Mouse (Mus musculus) gastrocnemius, postnatal 10 days (tissue): Measurements from ENCODE around the gene Nr3c2. TPM values are rescaled to one million over a fixed set of nuclear protein-coding genes. Genes with fewer than 3 reads are reported as not detected.

Source experiments
- DNase-seq: peaks from one replicate; pipeline ENCODE4 v3.0.0; 2021; ENCODE audit warnings: mixed read lengths
- total RNA-seq, 2 experiments: library from RNA; stranded (reverse); gene quantifications; 2 replicates each; pipeline ENCODE4 v1.2.3; 2021

The Nr3c2 gene
- total RNA-seq, 2 experiments from 2014 or later, result 8.2 to 11.2 TPM

DNA sequence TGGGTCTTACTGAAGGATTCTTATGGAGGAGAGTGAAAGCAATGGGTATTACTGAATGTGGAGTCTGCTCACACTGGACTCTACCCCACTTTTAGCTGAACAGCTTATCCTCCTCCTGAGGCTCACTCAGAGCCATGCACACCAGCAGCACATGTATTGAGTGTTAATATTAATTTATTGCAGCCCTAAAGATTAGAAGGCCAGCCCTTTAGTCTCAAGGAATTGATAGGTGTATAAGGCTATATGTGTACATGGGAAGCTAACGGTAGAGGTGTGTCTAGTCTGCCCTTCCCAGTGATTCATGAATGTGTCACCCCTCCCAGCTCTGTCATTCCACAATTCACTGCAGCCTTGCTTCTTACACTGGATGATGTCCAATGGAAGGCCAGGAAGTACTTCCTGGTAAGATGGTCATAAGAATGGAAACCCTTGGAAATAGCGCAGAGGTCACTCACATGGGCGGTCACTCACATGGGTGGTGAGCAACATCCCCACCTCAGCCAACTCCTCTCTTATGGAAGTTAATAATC is 156.3 kb downstream of the Nr3c2 start:
- no peak for DNase-seq

- no peak for DNase-seq
Observed at GRCm38 (mm10) chr8:77056853-77057252, 157.6 kb downstream of the Nr3c2 start.

- DNase-seq, result no peak
Observed at GRCm38 (mm10) chr8:77082687-77083086, 183.4 kb downstream of the Nr3c2 start.

DNA sequence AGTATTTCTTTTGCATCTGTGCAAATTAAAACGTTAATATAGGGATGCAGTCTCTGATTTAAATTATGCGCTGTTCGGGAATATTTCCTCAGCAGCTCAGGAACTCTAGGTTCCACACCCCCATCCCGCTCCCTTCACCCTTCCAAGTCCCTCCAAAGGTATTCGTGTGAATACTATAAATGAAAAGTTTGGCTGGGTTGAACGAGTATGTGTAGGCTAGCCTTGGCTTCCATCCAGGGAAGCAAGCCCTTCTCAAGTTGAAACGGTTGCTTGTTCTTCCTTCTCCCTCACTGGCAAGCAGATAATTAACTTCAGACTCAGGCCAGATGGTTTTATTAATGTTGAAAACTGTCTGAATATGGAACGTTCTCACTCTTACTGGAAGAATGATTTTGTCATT is 186.8 kb downstream of the Nr3c2 start:
- no peak for DNase-seq

GRCm38 (mm10) chr8:77096721-77097120 is 197.5 kb downstream of the Nr3c2 start:
- no peak for DNase-seq

DNA sequence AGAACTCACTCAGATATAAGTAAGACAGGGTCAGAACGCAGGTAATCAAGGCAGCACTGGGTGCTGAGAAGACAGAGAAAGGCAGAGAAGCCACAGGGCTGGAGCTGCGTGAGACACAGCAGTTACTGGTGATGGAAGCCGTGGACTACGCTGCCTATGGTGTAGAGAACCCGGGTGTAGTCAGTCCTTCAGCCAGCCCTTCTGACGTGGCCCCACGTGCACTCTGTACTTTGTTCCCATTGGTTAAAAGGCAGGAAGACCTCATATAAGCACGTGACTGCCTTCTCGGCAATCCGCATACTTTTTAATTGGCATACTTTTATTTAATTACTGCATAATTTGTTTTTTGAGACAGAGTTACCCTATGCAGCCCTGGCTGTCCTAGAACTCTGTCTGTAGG is 198.9 kb downstream of the Nr3c2 start:
- DNase-seq, result no peak

GRCm38 (mm10) chr8:77100370-77100769 is 201.1 kb downstream of the Nr3c2 start:
- DNase-seq, result no peak

GRCm38 (mm10) chr8:77102879-77103278 is 203.6 kb downstream of the Nr3c2 start:
- DNase-seq, result no peak

DNA sequence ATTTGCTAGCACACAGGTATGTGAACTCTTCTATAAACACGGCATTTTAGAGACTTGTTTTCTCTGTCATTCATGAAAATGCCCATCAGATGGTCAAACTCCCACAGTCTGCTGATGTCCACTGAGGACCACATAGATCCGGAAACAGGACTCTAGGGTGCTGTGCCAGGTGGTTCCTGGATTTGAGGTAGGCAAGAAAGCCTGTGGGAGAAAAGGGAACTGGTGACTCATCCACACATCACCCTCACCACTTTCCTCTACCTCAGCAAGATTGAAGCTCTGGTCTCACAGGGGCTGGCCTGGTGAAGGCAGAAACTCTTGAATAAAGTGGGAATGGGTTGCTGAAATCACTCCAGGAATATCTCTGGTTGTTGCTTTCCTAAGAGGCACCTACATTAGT is 213.5 kb downstream of the Nr3c2 start:
- DNase-seq, result no peak

GRCm38 (mm10) chr8:77114769-77115168 is 215.5 kb downstream of the Nr3c2 start:
- no peak for DNase-seq

DNA sequence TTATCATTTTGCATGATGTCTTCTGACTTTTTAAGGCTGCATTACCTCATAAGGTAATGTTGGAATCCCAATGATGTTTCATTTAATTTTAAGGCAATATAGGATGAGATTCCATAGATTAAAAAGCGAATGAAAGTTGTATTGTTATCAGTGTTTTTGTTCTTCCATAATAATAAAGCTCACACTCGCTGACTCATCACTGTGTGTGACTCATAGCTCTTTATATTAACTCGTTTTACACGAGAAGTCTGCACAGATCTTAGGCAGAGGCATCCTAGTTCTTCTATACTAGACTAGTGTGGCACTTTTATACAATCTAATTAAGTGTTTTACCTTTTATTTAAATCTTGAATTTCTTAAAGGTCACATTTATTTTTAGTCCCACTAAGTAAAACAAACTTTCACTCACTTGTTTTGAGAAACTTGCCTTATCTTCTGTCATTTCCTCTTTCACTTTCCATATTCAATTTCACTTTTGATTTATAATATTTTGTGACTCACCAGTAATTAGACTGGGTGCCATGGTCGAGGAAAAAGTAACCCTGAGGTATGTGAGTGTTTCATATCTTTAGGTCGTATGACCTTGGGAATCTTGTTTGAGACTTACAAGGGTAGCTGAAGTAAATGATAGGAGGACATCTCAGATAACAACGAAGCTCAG is 217.3 kb downstream of the Nr3c2 start:
- DNase-seq, result no peak

GRCm38 (mm10) chr8:77120810-77121570 is 221.7 kb downstream of the Nr3c2 start:
- DNase-seq, result peak; percentile 8

DNA sequence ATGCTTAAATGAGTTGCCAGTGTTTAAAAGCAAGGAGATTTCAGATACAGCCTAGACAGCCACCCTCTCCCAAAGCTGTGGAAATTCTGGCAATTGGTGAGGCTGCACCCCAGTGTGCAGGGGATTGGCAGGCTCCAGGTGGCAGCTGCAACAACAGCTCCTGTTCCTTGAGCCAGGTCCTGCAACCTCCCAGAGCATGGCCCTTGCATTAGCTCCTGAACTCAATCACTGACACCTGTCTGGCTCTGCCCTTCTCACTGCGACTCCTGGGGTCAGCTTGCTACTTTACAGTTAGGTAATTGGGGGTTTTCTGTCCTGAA is 222.3 kb downstream of the Nr3c2 start:
- peak; percentile 15 for DNase-seq

- DNase-seq, result no peak
Observed at GRCm38 (mm10) chr8:77122300-77122699, 223.1 kb downstream of the Nr3c2 start.

GRCm38 (mm10) chr8:77125777-77126176 is 226.5 kb downstream of the Nr3c2 start:
- DNase-seq, result no peak

GRCm38 (mm10) chr8:77128006-77128405 is 228.8 kb downstream of the Nr3c2 start:
- no peak for DNase-seq

GRCm38 (mm10) chr8:77132903-77133637 is 233.8 kb downstream of the Nr3c2 start:
- peak; percentile 43 for DNase-seq

DNA sequence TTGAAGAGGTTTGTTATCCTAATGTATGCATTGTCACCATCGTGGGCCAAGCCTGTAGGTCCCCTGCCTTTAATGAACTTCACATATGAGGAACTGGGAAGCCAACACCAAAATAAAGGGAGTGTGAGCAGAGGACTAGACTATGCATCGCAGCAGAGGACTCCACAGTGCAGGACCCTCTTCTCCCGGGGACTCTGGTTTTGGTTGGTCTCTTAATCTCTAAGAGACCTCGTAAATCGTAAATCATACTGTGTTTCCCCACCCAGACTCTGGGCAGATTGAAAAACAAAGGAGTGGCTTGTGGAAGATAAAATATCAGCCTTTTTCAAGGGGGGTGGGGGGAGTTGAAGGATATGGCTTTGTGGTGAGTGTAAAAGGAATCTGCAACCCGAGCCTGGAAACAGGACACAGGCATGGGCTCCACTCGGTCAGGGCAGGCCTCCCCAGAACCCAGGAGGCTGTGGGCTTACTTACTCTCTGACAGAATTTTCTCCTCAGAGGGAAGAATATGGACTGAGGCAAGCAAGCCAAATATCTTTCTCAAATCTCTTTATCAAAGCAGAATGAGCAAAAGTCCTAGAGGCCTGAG is 234.6 kb downstream of the Nr3c2 start:
- no peak for DNase-seq

GRCm38 (mm10) chr8:77145285-77145684 is 246.0 kb downstream of the Nr3c2 start:
- no peak for DNase-seq

DNA sequence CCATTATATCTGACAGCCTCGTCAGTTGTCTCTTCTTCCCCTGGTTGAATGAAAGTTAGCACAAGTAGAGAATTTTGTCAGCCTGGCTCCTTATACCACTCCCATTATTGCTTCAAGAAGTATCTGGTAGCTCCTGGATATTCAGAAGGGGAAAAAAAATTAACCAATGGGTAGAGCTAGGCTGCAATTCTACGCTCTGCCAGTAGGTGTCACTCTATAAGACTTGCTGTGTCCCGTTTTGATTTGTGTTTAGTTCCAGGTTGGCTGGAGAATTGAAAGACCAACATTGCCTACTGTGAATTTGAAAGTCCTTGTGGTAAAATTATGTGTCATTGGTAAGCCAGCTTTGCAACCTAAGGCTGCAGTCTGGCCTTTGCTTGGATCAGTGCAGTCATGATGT is 255.3 kb downstream of the Nr3c2 start:
- no peak for DNase-seq

- DNase-seq, result no peak
Observed at GRCm38 (mm10) chr8:77169320-77169719, 270.1 kb downstream of the Nr3c2 start.

DNA sequence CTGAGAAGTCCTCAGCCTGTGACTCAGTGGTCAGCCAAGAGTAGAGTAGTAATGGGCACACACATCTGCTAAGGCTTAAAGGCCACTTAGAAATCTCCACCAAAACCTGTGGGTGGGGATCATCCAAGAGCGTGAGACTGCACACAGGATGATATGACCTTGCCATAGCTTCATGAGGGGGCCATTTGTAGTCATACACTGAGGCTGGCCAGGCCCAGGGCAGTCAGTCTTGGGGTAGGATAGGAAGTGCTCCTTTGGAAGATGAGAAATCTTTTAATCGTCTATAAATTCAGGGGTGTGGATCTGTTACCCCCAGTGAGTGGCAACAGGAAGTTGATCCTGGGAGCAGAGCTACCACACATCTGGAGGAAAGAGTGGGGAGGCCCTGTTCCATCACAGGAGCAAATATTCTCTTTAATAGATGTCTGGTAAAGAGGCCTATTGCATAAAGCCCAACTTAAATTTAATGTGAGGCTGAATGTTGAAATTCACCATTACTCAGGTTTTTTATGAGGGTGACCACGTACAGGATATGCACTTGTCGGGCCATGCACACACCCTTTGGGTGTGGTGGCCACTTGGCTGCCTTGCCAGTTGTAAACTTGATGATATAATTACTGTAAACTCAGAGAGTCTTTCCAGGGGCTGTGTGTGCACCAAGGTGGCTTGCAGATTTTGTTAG is 270.7 kb downstream of the Nr3c2 start:
- no peak for DNase-seq
